Mouse (Mus musculus): Measurements from ENCODE around the gene Mtch2.

DNA sequence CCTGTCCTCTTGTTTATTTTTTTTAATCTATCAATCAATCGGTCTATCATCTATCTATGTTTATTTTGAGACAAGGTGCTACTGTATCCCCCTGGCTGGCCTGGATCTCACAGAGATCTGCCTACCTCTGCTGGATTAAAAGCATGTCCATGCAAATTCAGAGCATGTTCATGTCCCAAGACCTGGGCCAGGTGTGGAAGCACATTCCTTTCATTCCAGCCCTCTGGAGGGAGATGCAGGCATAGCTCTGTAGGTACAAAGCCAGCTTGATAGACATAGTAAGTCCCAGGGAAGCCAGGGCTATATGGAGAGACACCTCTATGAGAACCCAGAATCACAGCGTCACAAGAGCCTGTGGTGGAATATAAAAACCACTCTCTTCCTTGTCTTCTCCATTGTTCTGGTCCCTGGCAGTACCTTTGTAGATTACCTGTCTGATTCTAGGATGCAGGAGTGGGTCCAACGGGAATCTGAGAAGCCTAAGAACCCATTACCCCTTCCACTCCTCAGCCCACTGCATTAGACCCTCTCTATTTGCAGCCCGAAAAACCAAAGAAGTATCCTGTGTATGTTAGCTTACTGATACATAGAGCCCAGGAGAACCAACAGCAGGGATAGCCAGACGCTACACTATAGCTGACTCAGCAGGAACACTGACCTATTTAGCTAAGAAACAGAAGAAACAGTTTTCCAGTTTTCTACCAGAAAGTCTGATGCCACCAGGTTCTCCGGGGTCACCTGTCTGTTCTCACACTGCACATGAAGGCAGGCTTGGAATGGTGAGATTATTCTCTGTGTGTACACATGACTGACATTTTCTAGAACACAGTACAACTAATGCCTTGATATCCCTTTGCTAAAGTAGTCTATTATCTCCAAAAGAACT lies 38.5 kb upstream of the Mtch2 start:
- TF ChIP-seq CTCF (IDR thresholded peaks at IDR 0.05; ENCODE audit: insufficient read depth, low read length) (no peak), POLR2A (IDR thresholded peaks at IDR 0.05; ENCODE audit: borderline replicate concordance, extremely low read depth, low read depth, low read length) (no peak)
